Mouse (Mus musculus) liver, embryonic 15.5 days (tissue): Measurements from ENCODE around the gene Pde4b. TPM values are rescaled to one million over a fixed set of nuclear protein-coding genes. Genes with fewer than 3 reads are reported as not detected.

ENCODE experiments used
- ATAC-seq: fragments of 200-750 bp; cut with Nextera tagmentation; 2 replicates; pipeline ENCODE4 v1.8.0; 2017; ENCODE audit warnings: moderate number of reproducible peaks, mild to moderate bottlenecking, moderate library complexity; ENCODE audit not compliant: insufficient read depth
- H3K27ac ChIP-seq: fragments of 300-500 bp; sonication (generic); replicated peaks from 2 replicates; pipeline ENCODE4 v1.5.1; 2015; ENCODE audit warnings: mild to moderate bottlenecking, inconsistent platforms
- H3K27me3 ChIP-seq: fragments of 300-500 bp; sonication (generic); 2 replicates; pipeline ENCODE4 v1.6.1; 2015; ENCODE audit warnings: mild to moderate bottlenecking, inconsistent platforms
- H3K36me3 ChIP-seq: fragments of 300-500 bp; sonication (generic); replicated peaks from 2 replicates; pipeline ENCODE4 v1.6.1; 2015; ENCODE audit warnings: moderate library complexity, mild to moderate bottlenecking, inconsistent platforms
- H3K4me1 ChIP-seq: fragments of 300-500 bp; sonication (generic); replicated peaks from 2 replicates; pipeline ENCODE4 v1.6.1; 2015; ENCODE audit warnings: inconsistent platforms
- H3K4me2 ChIP-seq: fragments of 300-500 bp; sonication (generic); 2 replicates; pipeline ENCODE4 v1.6.1; 2015; ENCODE audit warnings: moderate library complexity, mild to moderate bottlenecking, inconsistent platforms
- H3K4me3 ChIP-seq: fragments of 300-500 bp; sonication (generic); replicated peaks from 2 replicates; pipeline ENCODE4 v1.5.1; 2015; ENCODE audit warnings: mild to moderate bottlenecking, inconsistent platforms
- H3K9ac ChIP-seq: fragments of 300-500 bp; sonication (generic); 2 replicates; pipeline ENCODE4 v1.6.1; 2015; ENCODE audit warnings: moderate library complexity, mild to moderate bottlenecking, inconsistent platforms
- H3K9me3 ChIP-seq: fragments of 300-500 bp; sonication (generic); replicated peaks from 2 replicates; pipeline ENCODE4 v1.6.1; 2016; ENCODE audit warnings: inconsistent platforms
- WGBS: fragments of 180-500 bp; shearing (Covaris S2); methylation state at CpG from one replicate; pipeline ENCODE4 v1.1.7; 2015; ENCODE audit warnings: mixed read lengths; ENCODE audit not compliant: insufficient replicate concordance; 5-methylcytosine and 5-hydroxymethylcytosine counted together
- polyA plus RNA-seq: library from polyadenylated mRNA; unstranded; fragments of >200 nt; fragmentation: Nextera tagmentation; extraction: Ambion mirVana; gene quantifications from 2 replicates; pipeline ENCODE4 v1.2.1, GENCODE M21; 2015

Gene Pde4b
- polyA plus RNA-seq, 1 experiment from 2014 or later = 2.5 TPM

GRCm38 (mm10) chr4:102408938-102409337 lies 321.6 kb downstream of the Pde4b start:
- Histone ChIP-seq H3K36me3 (no peaks in the 10 kb centered on the region), H3K4me2 (no peak overlapping the region), H3K9me3 (no peaks in the 10 kb centered on the region), H3K9ac (no peak overlapping the region), H3K4me3 (no peak overlapping the region), H3K4me1 (no peaks in the 10 kb centered on the region), H3K27ac (no peak overlapping the region), H3K27me3 (no peaks in the 10 kb centered on the region)
- WGBS = 46% methylated on average over 4 of the region's 4 CpGs
- ATAC-seq = no peak

GRCm38 (mm10) chr4:102413101-102413500 lies 325.8 kb downstream of the Pde4b start:
- H3K36me3 ChIP-seq = no peaks in the 10 kb centered on the region
- no peak overlapping the region for H3K27ac ChIP-seq
- no peaks in the 10 kb centered on the region for H3K4me1 ChIP-seq
- no peak overlapping the region for H3K9ac ChIP-seq
- 75% methylated on average over 2 of the region's 2 CpGs for WGBS
- H3K9me3 ChIP-seq = no peaks in the 10 kb centered on the region
- H3K4me2 ChIP-seq = no peak overlapping the region
- H3K4me3 ChIP-seq = no peak overlapping the region
- no peaks in the 10 kb centered on the region for H3K27me3 ChIP-seq
- no peak for ATAC-seq

GRCm38 (mm10) chr4:102413794-102414193 lies 326.5 kb downstream of the Pde4b start:
- WGBS = 54% methylated on average over 4 of the region's 4 CpGs
- H3K27ac ChIP-seq = no peak overlapping the region
- H3K36me3 ChIP-seq = no peaks in the 10 kb centered on the region
- no peak for ATAC-seq
- H3K9me3 ChIP-seq = no peaks in the 10 kb centered on the region
- H3K9ac ChIP-seq = no peak overlapping the region
- no peaks in the 10 kb centered on the region for H3K27me3 ChIP-seq
- H3K4me3 ChIP-seq = no peak overlapping the region
- no peak overlapping the region for H3K4me2 ChIP-seq
- no peaks in the 10 kb centered on the region for H3K4me1 ChIP-seq

GRCm38 (mm10) chr4:102414610-102415009 lies 327.3 kb downstream of the Pde4b start:
- H3K27me3 ChIP-seq = no peaks in the 10 kb centered on the region
- H3K9ac ChIP-seq = no peak overlapping the region
- H3K27ac ChIP-seq = no peak overlapping the region
- ATAC-seq = no peak
- H3K36me3 ChIP-seq = no peaks in the 10 kb centered on the region
- no peaks in the 10 kb centered on the region for H3K9me3 ChIP-seq
- no peak overlapping the region for H3K4me2 ChIP-seq
- WGBS = 57% methylated on average over 4 of the region's 4 CpGs
- no peaks in the 10 kb centered on the region for H3K4me1 ChIP-seq
- no peak overlapping the region for H3K4me3 ChIP-seq

GRCm38 (mm10) chr4:102420794-102421397 lies 333.6 kb downstream of the Pde4b start:
- H3K27ac ChIP-seq = no peak overlapping the region
- ATAC-seq = no peak
- 63% methylated on average over 11 of the region's 11 CpGs for WGBS
- H3K36me3 ChIP-seq = no peaks in the 10 kb centered on the region
- no peak overlapping the region for H3K9ac ChIP-seq
- no peaks in the 10 kb centered on the region for H3K27me3 ChIP-seq
- no peaks in the 10 kb centered on the region for H3K9me3 ChIP-seq
- H3K4me2 ChIP-seq = no peak overlapping the region
- no peak overlapping the region for H3K4me3 ChIP-seq
- H3K4me1 ChIP-seq = no peaks in the 10 kb centered on the region

GRCm38 (mm10) chr4:102421398-102421859 lies 334.1 kb downstream of the Pde4b start:
- no peak overlapping the region for H3K9ac ChIP-seq
- no peaks in the 10 kb centered on the region for H3K36me3 ChIP-seq
- H3K9me3 ChIP-seq = no peaks in the 10 kb centered on the region
- 70% methylated on average over 18 of the region's 18 CpGs for WGBS
- H3K27me3 ChIP-seq = no peaks in the 10 kb centered on the region
- no peak for ATAC-seq
- H3K27ac ChIP-seq = no peak overlapping the region
- no peak overlapping the region for H3K4me3 ChIP-seq
- no peak overlapping the region for H3K4me2 ChIP-seq
- no peaks in the 10 kb centered on the region for H3K4me1 ChIP-seq

- WGBS = 60% methylated on average over 3 of the region's 3 CpGs
- Histone ChIP-seq H3K4me1 (no peaks in the 10 kb centered on the region), H3K4me3 (no peak overlapping the region), H3K36me3 (no peaks in the 10 kb centered on the region), H3K27me3 (no peaks in the 10 kb centered on the region), H3K27ac (no peak overlapping the region), H3K9me3 (no peaks in the 10 kb centered on the region), H3K9ac (no peak overlapping the region), H3K4me2 (no peak overlapping the region)
- ATAC-seq = no peak
Measured at GRCm38 (mm10) chr4:102424104-102424503, 336.8 kb downstream of the Pde4b start.

- Histone ChIP-seq H3K36me3 (no peaks in the 10 kb centered on the region), H3K9ac (no peak overlapping the region)
Measured at GRCm38 (mm10) chr4:102425422-102425821, 338.1 kb downstream of the Pde4b start.

GRCm38 (mm10) chr4:102429730-102430341 lies 342.5 kb downstream of the Pde4b start:
- no peak overlapping the region for H3K9ac ChIP-seq
- ATAC-seq = no peak
- no peaks in the 10 kb centered on the region for H3K27me3 ChIP-seq
- no peak overlapping the region for H3K4me3 ChIP-seq
- H3K9me3 ChIP-seq = no peaks in the 10 kb centered on the region
- no peak overlapping the region for H3K4me2 ChIP-seq
- 24% methylated on average over 4 of the region's 4 CpGs for WGBS
- H3K27ac ChIP-seq = no peak overlapping the region
- H3K36me3 ChIP-seq = no peaks in the 10 kb centered on the region
- no peaks in the 10 kb centered on the region for H3K4me1 ChIP-seq

More at GRCm38 (mm10) chr4:102425422-102425821, 338.1 kb downstream of the Pde4b start:
- Histone ChIP-seq H3K27me3 (no peaks in the 10 kb centered on the region), H3K4me3 (no peak overlapping the region), H3K9me3 (no peaks in the 10 kb centered on the region), H3K4me2 (no peak overlapping the region), H3K4me1 (no peaks in the 10 kb centered on the region), H3K27ac (no peak overlapping the region)
- no peak for ATAC-seq
- 55% methylated on average over 3 of the region's 3 CpGs for WGBS

- H3K4me2 ChIP-seq = no peak overlapping the region
- H3K27me3 ChIP-seq = no peaks in the 10 kb centered on the region
- H3K4me1 ChIP-seq = no peaks in the 10 kb centered on the region
- H3K9me3 ChIP-seq = no peaks in the 10 kb centered on the region
- no peak for ATAC-seq
- H3K36me3 ChIP-seq = no peaks in the 10 kb centered on the region
- H3K9ac ChIP-seq = no peak overlapping the region
- no peak overlapping the region for H3K4me3 ChIP-seq
- no peak overlapping the region for H3K27ac ChIP-seq
- 43% methylated on average over 9 of the region's 9 CpGs for WGBS
Measured at GRCm38 (mm10) chr4:102432040-102432782, 344.9 kb downstream of the Pde4b start.

GRCm38 (mm10) chr4:102439401-102440118 lies 352.2 kb downstream of the Pde4b start:
- Histone ChIP-seq H3K27me3 (no peaks in the 10 kb centered on the region), H3K9me3 (no peaks in the 10 kb centered on the region), H3K36me3 (no peaks in the 10 kb centered on the region), H3K27ac (no peak overlapping the region), H3K4me2 (no peak overlapping the region), H3K4me1 (no peaks in the 10 kb centered on the region), H3K4me3 (no peak overlapping the region), H3K9ac (no peak overlapping the region)
- no peak for ATAC-seq
- 56% methylated on average over 5 of the region's 5 CpGs for WGBS
